ENCODE assay signal across 8 mouse cellular contexts in the genomic region with DNA sequence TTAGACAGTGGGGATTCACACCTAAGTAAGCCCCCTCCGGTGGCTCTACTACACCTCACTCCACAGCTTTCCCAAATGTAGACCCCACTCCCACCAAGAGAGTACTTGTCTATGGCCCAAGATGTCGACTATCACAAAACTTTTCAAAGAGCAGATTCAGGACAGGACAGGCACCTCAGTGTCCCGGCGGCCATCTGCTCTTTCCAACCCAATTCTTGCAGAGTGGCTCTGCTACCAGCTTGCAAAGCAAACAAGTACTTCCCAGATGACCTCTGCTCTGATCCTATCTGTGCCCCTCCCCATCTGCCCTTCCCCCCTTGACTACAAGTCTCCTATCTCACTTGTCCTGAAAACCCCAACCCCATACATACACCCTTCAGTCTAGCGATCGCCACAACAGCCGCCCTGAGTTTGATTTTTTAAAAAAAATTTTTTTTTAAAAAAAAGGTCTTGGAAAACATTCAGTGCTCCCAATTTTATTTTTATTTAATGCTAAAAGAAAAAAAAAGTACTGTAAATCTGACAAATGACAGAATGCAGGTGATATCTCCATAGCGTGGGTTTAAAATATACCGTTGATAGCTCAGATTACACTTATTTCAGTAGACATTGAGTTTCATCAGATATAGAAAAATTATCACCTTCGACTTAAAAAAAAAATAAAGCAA. TPM values are rescaled to one million over a fixed set of nuclear protein-coding genes. Genes with fewer than 3 reads are reported as not detected.
A peak's percentile ranks its signal among the peaks of the same experiment; 100 is the strongest.
DNase-seq lines count a peak whose midpoint lies in the region; ATAC-seq and TF ChIP-seq lines count a peak whose summit lies in the region.

No protein-coding gene starts in this region.

- H3K4me1 ChIP-seq in brown adipose tissue, adult 24 weeks (ENCODE audit: control insufficient read depth, insufficient read depth, insufficient read length, low read length) = peaks cover 20% of the 10 kb centered on the region
- peaks cover 48% of the 10 kb centered on the region for H3K4me1 ChIP-seq in heart, embryonic 15.5 days (replicated peaks)
- peaks cover 46% of the 10 kb centered on the region for H3K4me1 ChIP-seq in limb, embryonic 14.5 days (ENCODE audit: control insufficient read depth, insufficient read depth, low read length)
- peaks cover 41% of the 10 kb centered on the region for H3K4me1 ChIP-seq in stomach, embryonic 16.5 days (ENCODE audit: control insufficient read depth, insufficient read depth, low read length)

- intact Hi-C loops in left cerebral cortex, postnatal 14 days (cut with DNase I) = no loop called here

- 0 out of 2 replicates have a peak, but pooled peaks cover 7% of the 10 kb centered on the region for H3K36me3 ChIP-seq in heart, embryonic 15.5 days
- peaks cover 43% of the 10 kb centered on the region for H3K36me3 ChIP-seq in limb, embryonic 14.5 days (ENCODE audit: control insufficient read depth, insufficient read depth, low read length)
- H3K36me3 ChIP-seq in stomach, embryonic 16.5 days (ENCODE audit: control insufficient read depth, insufficient read depth, low read length) = peaks cover 3% of the 10 kb centered on the region; the same call in 1 of the 2 replicates

- peak overlapping the region; percentile 75 for H3K27ac ChIP-seq in brown adipose tissue, adult 24 weeks (replicated peaks; ENCODE audit: low read depth, low read length)
- H3K27ac ChIP-seq in heart, embryonic 15.5 days = peak overlapping the region; percentile 100
- H3K27ac ChIP-seq in limb, embryonic 14.5 days (replicated peaks; ENCODE audit: low read depth, low read length) = 0 out of 2 replicates have a peak overlapping the region, but pooled peaks have one; percentile 19
- H3K27ac ChIP-seq in stomach, embryonic 16.5 days (ENCODE audit: low read length) = peak overlapping the region; percentile 58

- TF ChIP-seq POLR2A in limb, embryonic 14.5 days (IDR thresholded peaks at IDR 0.05; ENCODE audit: borderline replicate concordance, extremely low read depth, insufficient read depth, insufficient read length) = no peak

- H3K4me2 ChIP-seq in heart, embryonic 15.5 days = peak overlapping the region; percentile 84
- peak overlapping the region; percentile 96 for H3K4me2 ChIP-seq in limb, embryonic 14.5 days (replicated peaks; ENCODE audit: low read depth, low read length, severe bottlenecking)
- peak overlapping the region; percentile 90 for H3K4me2 ChIP-seq in stomach, embryonic 16.5 days (ENCODE audit: low read depth, low read length)

- no peaks in the 10 kb centered on the region for H3K9me3 ChIP-seq in heart, embryonic 15.5 days (replicated peaks)
- H3K9me3 ChIP-seq in limb, embryonic 14.5 days (ENCODE audit: control insufficient read depth, low read length) = no peaks in the 10 kb centered on the region
- H3K9me3 ChIP-seq in stomach, embryonic 16.5 days (replicated peaks; ENCODE audit: control insufficient read depth, low read length) = no peaks in the 10 kb centered on the region

- peak overlapping the region; percentile 47 for H3K4me3 ChIP-seq in brown adipose tissue, adult 24 weeks (ENCODE audit: insufficient read depth, low read depth, low read length)
- H3K4me3 ChIP-seq in heart, embryonic 15.5 days = peak overlapping the region; percentile 92
- H3K4me3 ChIP-seq in limb, embryonic 14.5 days (replicated peaks; ENCODE audit: low read length) = peak overlapping the region; percentile 99
- H3K4me3 ChIP-seq in stomach, embryonic 16.5 days (replicated peaks; ENCODE audit: low read length) = peak overlapping the region; percentile 95

- H3K27me3 ChIP-seq in heart, embryonic 15.5 days = no peaks in the 10 kb centered on the region
- H3K27me3 ChIP-seq in limb, embryonic 14.5 days (ENCODE audit: control insufficient read depth, insufficient read depth, low read length) = no peaks in the 10 kb centered on the region
- no peaks in the 10 kb centered on the region for H3K27me3 ChIP-seq in stomach, embryonic 16.5 days (ENCODE audit: control insufficient read depth, insufficient read depth, low read length)

- no peak for ATAC-seq in heart, embryonic 15.5 days (replicated peaks; ENCODE audit: insufficient number of reproducible peaks, insufficient read depth, low FRiP score, low read depth)
- no peak for ATAC-seq in limb, embryonic 14.5 days (ENCODE audit: low FRiP score, low read depth)
- no peak for ATAC-seq in stomach, embryonic 16.5 days (ENCODE audit: insufficient read depth, low FRiP score)

- 15% methylated on average over 10 of the region's 10 CpGs for WGBS in heart, embryonic 15.5 days
- 59% methylated on average over 10 of the region's 10 CpGs for WGBS in limb, embryonic 14.5 days
- 28% methylated on average over 10 of the region's 10 CpGs for WGBS in stomach, embryonic 16.5 days

- peak overlapping the region; percentile 98 for H3K9ac ChIP-seq in heart, embryonic 15.5 days
- peak overlapping the region; percentile 43 for H3K9ac ChIP-seq in limb, embryonic 14.5 days (ENCODE audit: low read depth, low read length, severe bottlenecking)
- peak overlapping the region; percentile 65 for H3K9ac ChIP-seq in stomach, embryonic 16.5 days (ENCODE audit: low read length)

- DNase-seq in embryo, embryonic 10 days (ENCODE audit: low spot score) = peak; percentile 28
- DNase-seq in embryo, embryonic 10.5 days (ENCODE audit: low spot score) = no peak
- DNase-seq in limb, embryonic 14.5 days (ENCODE audit: low spot score) = no peak
- DNase-seq in left cerebral cortex, postnatal 14 days (ENCODE audit: low spot score in 2 of 2) = no peak
- no peak for DNase-seq in urinary bladder, adult 18-20 months (ENCODE audit: low spot score in 2 of 2)

RNA-seq across cellular contexts. Expression of gene Irf2bp2, which starts 5.8 kb away (rescaled TPM):
- 12.0 and 24.3 TPM in 2 replicates for polyA plus RNA-seq in brown adipose tissue, adult 24 weeks (2012; ENCODE audit: insufficient read depth, insufficient read length, missing spikeins)
- 10.3 and 10.4 TPM in 2 replicates for polyA plus RNA-seq in heart, embryonic 15.5 days (2015; fragmentation: Nextera tagmentation; extraction: Ambion mirVana)
- 44.5 and 58.6 TPM in 2 replicates for polyA plus RNA-seq in limb, embryonic 14.5 days (2012; rRNA removed)
- polyA plus RNA-seq in limb, embryonic 14.5 days (2014; fragmentation: Nextera tagmentation; extraction: Ambion mirVana) = 10.0 and 10.1 TPM in 2 replicates
- polyA plus RNA-seq in stomach, embryonic 16.5 days (2015; fragmentation: Nextera tagmentation; extraction: Ambion mirVana) = 9.9 and 10.8 TPM in 2 replicates
- total RNA-seq in left cerebral cortex, postnatal 14 days (2021) = 10 to 100 TPM; 56.9 to 62.5 TPM

Comparison
In these comparisons a context has a peak if more than half of its experiments do, and no peak if none do; other contexts are left out.
1. H3K27ac ChIP-seq: peak in every context shown above with its lines; median percentile 100 in heart, embryonic 15.5 days; 75 in brown adipose tissue, adult 24 weeks; 58 in stomach, embryonic 16.5 days; 19 in limb, embryonic 14.5 days.
2. H3K4me3 ChIP-seq: peak in every context shown above with its lines; median percentile 99 in limb, embryonic 14.5 days; 95 in stomach, embryonic 16.5 days; 92 in heart, embryonic 15.5 days; 47 in brown adipose tissue, adult 24 weeks.
3. H3K9ac ChIP-seq: peak in every context shown above with its lines; median percentile 98 in heart, embryonic 15.5 days; 65 in stomach, embryonic 16.5 days; 43 in limb, embryonic 14.5 days.